Mouse (Mus musculus) small intestine, adult 2 months (tissue): ENCODE measurements around the gene B3gat2. TPM values are rescaled to one million over a fixed set of nuclear protein-coding genes. Genes with fewer than 3 reads are reported as not detected.

Experiments used
- H3K27ac ChIP-seq: fragments of 200-500 bp; 2 replicates; pipeline ENCODE4 v1.5.1; 2012; ENCODE audit warnings: low read depth, low read length, control low read depth, inconsistent platforms; ENCODE audit not compliant: insufficient read depth
- H3K27me3 ChIP-seq: fragments of 200-500 bp; 2 replicates; pipeline ENCODE4 v1.6.1; 2012; ENCODE audit warnings: mild to moderate bottlenecking, moderate library complexity, low read length, inconsistent platforms; ENCODE audit not compliant: control insufficient read depth, insufficient read depth
- H3K36me3 ChIP-seq: fragments of 200-500 bp; 2 replicates; pipeline ENCODE4 v1.6.1; 2012; ENCODE audit warnings: mild to moderate bottlenecking, low read length, control low read depth, inconsistent platforms; ENCODE audit not compliant: control insufficient read depth, insufficient read depth
- H3K4me1 ChIP-seq: fragments of 200-500 bp; 2 replicates; pipeline ENCODE4 v1.6.1; 2012; ENCODE audit warnings: low read length, inconsistent platforms, mixed read lengths; ENCODE audit not compliant: control insufficient read depth, insufficient read depth, insufficient read length
- H3K4me3 ChIP-seq: fragments of 200-500 bp; 2 replicates; pipeline ENCODE4 v1.5.1; 2012; ENCODE audit warnings: low read depth, mild to moderate bottlenecking, control low read depth, inconsistent platforms, low read length, moderate library complexity
- CTCF ChIP-seq: fragments of 200-500 bp; IDR thresholded peaks from 2 replicates; pipeline ENCODE4 v1.5.1; 2012; ENCODE audit warnings: low read depth, mild to moderate bottlenecking, control low read depth, inconsistent platforms, low read length, moderate library complexity, mixed read lengths; ENCODE audit not compliant: insufficient replicate concordance, insufficient read length; ENCODE audit errors: extremely low read depth
- POLR2A ChIP-seq: fragments of 200-500 bp; IDR thresholded peaks from 2 replicates; pipeline ENCODE4 v1.6.1; 2012; ENCODE audit warnings: low read depth, mild to moderate bottlenecking, control low read depth, inconsistent platforms, low read length, moderate library complexity
- WGBS: fragments of 180-500 bp; shearing (Covaris S2); methylation state at CpG from one replicate; pipeline ENCODE4 v1.1.7; 2018; 5-methylcytosine and 5-hydroxymethylcytosine counted together
- polyA plus RNA-seq: library from polyadenylated mRNA; depleted of rRNA; stranded (reverse); fragments of >200 nt; gene quantifications from 2 replicates; pipeline ENCODE4 v1.2.3, GENCODE M21; 2012

The B3gat2 gene
- polyA plus RNA-seq, 1 experiment, result not detected

- H3K27me3 ChIP-seq, result no peaks in the 10 kb centered on the region
- WGBS, result 58% methylated on average over 3 of the region's 3 CpGs
- H3K4me3 ChIP-seq, result no peak overlapping the region
- TF ChIP-seq CTCF (no peak), POLR2A (no peak)
- H3K4me1 ChIP-seq, result no peaks in the 10 kb centered on the region
- no peak overlapping the region for H3K27ac ChIP-seq
- H3K36me3 ChIP-seq, result no peaks in the 10 kb centered on the region
Observed at GRCm38 (mm10) chr1:23773039-23773438, 11.5 kb downstream of the B3gat2 start.

GRCm38 (mm10) chr1:23792737-23793533, 31.4 kb downstream of the B3gat2 start:
- H3K4me1 ChIP-seq, result no peaks in the 10 kb centered on the region
- no peaks in the 10 kb centered on the region for H3K27me3 ChIP-seq
- 47% methylated on average over 11 of the region's 11 CpGs for WGBS
- TF ChIP-seq CTCF (peak; percentile 83; the same call in 1 of the 2 replicates), POLR2A (no peak)
- no peak overlapping the region for H3K27ac ChIP-seq
- no peak overlapping the region for H3K4me3 ChIP-seq
- H3K36me3 ChIP-seq, result no peaks in the 10 kb centered on the region

- Histone ChIP-seq H3K4me3 (no peak overlapping the region), H3K36me3 (no peaks in the 10 kb centered on the region), H3K27me3 (no peaks in the 10 kb centered on the region), H3K27ac (no peak overlapping the region), H3K4me1 (no peaks in the 10 kb centered on the region)
- WGBS, result 84% methylated on average over 9 of the region's 9 CpGs
- TF ChIP-seq CTCF (no peak), POLR2A (no peak)
Observed at GRCm38 (mm10) chr1:23798306-23798705, 36.8 kb downstream of the B3gat2 start.

GRCm38 (mm10) chr1:23821615-23822014, 60.1 kb downstream of the B3gat2 start:
- H3K27me3 ChIP-seq, result no peaks in the 10 kb centered on the region
- 81% methylated on average over 5 of the region's 5 CpGs for WGBS
- no peaks in the 10 kb centered on the region for H3K36me3 ChIP-seq
- H3K4me3 ChIP-seq, result no peak overlapping the region
- H3K27ac ChIP-seq, result no peak overlapping the region
- H3K4me1 ChIP-seq, result no peaks in the 10 kb centered on the region
- TF ChIP-seq CTCF (no peak), POLR2A (no peak)

GRCm38 (mm10) chr1:23826887-23827758, 65.6 kb downstream of the B3gat2 start:
- TF ChIP-seq POLR2A, result no peak
- peak; percentile 63; the same call in 1 of the 2 replicates for TF ChIP-seq CTCF
- Histone ChIP-seq H3K4me3 (no peak overlapping the region), H3K36me3 (no peaks in the 10 kb centered on the region), H3K4me1 (no peaks in the 10 kb centered on the region), H3K27me3 (no peaks in the 10 kb centered on the region), H3K27ac (no peak overlapping the region)
- 29% methylated on average over 13 of the region's 13 CpGs for WGBS

- Histone ChIP-seq H3K4me1 (no peaks in the 10 kb centered on the region), H3K27ac (no peak overlapping the region), H3K27me3 (no peaks in the 10 kb centered on the region), H3K4me3 (no peak overlapping the region), H3K36me3 (no peaks in the 10 kb centered on the region)
- TF ChIP-seq CTCF, result no peak
- no peak for TF ChIP-seq POLR2A
- WGBS, result 69% methylated on average over 7 of the region's 7 CpGs
Observed at GRCm38 (mm10) chr1:23834246-23834645, 72.7 kb downstream of the B3gat2 start.

- no peaks in the 10 kb centered on the region for H3K4me1 ChIP-seq
- WGBS, result 50% methylated on average over 9 of the region's 9 CpGs
Observed at GRCm38 (mm10) chr1:23834819-23835218, 73.3 kb downstream of the B3gat2 start.

More at GRCm38 (mm10) chr1:23834819-23835218, 73.3 kb downstream of the B3gat2 start:
- Histone ChIP-seq H3K27ac (no peak overlapping the region), H3K4me3 (no peak overlapping the region), H3K36me3 (no peaks in the 10 kb centered on the region), H3K27me3 (no peaks in the 10 kb centered on the region)
- TF ChIP-seq CTCF (no peak), POLR2A (no peak)
